Mouse (Mus musculus) brain, embryonic 14.5 days (tissue): ENCODE measurements around the gene Pycr2.

Source experiments
- CTCF ChIP-seq: fragments of 200-500 bp; IDR thresholded peaks from 2 replicates; pipeline ENCODE4 v1.5.1; 2012; ENCODE audit warnings: inconsistent platforms, mild to moderate bottlenecking, moderate library complexity, borderline replicate concordance; ENCODE audit not compliant: insufficient read depth, insufficient read length; ENCODE audit errors: extremely low read depth
- POLR2A ChIP-seq: fragments of 200-500 bp; IDR thresholded peaks from 2 replicates; pipeline ENCODE4 v1.6.1; 2012; ENCODE audit warnings: mild to moderate bottlenecking, inconsistent platforms, borderline replicate concordance; ENCODE audit not compliant: poor library complexity, insufficient read depth, insufficient read length, severe bottlenecking; ENCODE audit errors: extremely low read depth

DNA sequence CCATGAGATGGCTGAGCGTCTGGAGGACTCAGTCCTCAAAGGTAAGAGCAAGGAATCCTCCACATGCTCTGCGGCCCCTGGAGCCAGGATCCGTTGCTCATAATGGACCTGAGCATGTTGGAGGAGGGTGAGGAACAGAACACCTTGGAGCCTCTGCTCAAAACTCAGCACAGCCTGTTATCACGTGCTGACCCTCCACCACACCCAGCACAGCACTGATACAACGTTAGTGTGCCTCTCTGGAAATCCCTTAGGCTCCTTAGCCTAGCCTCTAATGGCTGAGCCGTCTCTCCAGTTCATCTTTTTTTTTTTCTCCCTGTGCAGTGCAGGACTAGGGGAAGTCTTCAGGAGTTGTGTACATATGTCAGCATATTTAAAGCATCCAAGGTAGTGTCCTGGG is 44.1 kb upstream of the Pycr2 start:
- TF ChIP-seq POLR2A (no peak), CTCF (no peak)
